8 mouse cellular contexts compared by ENCODE assay signal in genomic region chr17:15088166-15088565, GRCm38 (mm10). TPM values are rescaled to one million over a fixed set of nuclear protein-coding genes. Genes with fewer than 3 reads are reported as not detected.
DNase-seq lines count a peak whose midpoint lies in the region; ATAC-seq lines count a peak whose summit lies in the region.
"Had no signal": no experiment of that assay in that cellular context is flagged by ENCODE, and none has a peak within 500 bp of the region (broad histone marks: within the 10 kb centered on the region; RNA-seq: fewer than 3 reads in every experiment).

No protein-coding gene starts in this region.

- H3K4me1 ChIP-seq in forebrain, embryonic 16.5 days (replicated peaks; ENCODE audit: control insufficient read depth, insufficient read depth, low read length): peaks cover 15% of the 10 kb centered on the region
- H3K4me1 ChIP-seq in midbrain, embryonic 12.5 days: peaks cover 22% of the 10 kb centered on the region

- H3K4me2 ChIP-seq in forebrain, embryonic 16.5 days (ENCODE audit: low read length): no peak overlapping the region
- H3K4me2 ChIP-seq in midbrain, embryonic 12.5 days (replicated peaks): no peak overlapping the region
- H3K4me2 ChIP-seq: lung, embryonic 14.5 days had no signal

- WGBS in forebrain, embryonic 16.5 days: 26% methylated on average over 2 of the region's 2 CpGs
- 41% methylated on average over 2 of the region's 2 CpGs for WGBS in midbrain, embryonic 12.5 days

- no peaks in the 10 kb centered on the region for H3K27me3 ChIP-seq in forebrain, embryonic 16.5 days (replicated peaks; ENCODE audit: control insufficient read depth, insufficient read depth, low read length)
- peaks cover 4% of the 10 kb centered on the region; the same call in 1 of the 2 replicates for H3K27me3 ChIP-seq in midbrain, embryonic 12.5 days

- peak; percentile 32 for DNase-seq in 3T3-L1 (ENCODE audit: low read depth, low spot score)
- DNase-seq in A20 (ENCODE audit: low read depth, low spot score): peak; percentile 15
- no peak for DNase-seq in layer of hippocampus, adult 9-11 months
- DNase-seq in frontal cortex, postnatal 10 days (ENCODE audit: low spot score in 2 of 2): no peak
- no peak for DNase-seq in thymus, adult 18-20 months
- DNase-seq: lung, embryonic 14.5 days had no signal

- no peaks in the 10 kb centered on the region for H3K9me3 ChIP-seq in forebrain, embryonic 16.5 days (ENCODE audit: control insufficient read depth, low read length)
- H3K9me3 ChIP-seq in midbrain, embryonic 12.5 days: no peaks in the 10 kb centered on the region

- ATAC-seq in forebrain, embryonic 16.5 days: peak; percentile 45
- peak; percentile 47 for ATAC-seq in midbrain, embryonic 12.5 days (ENCODE audit: low FRiP score, low read depth)

- H3K36me3 ChIP-seq in forebrain, embryonic 16.5 days (ENCODE audit: control insufficient read depth, insufficient read depth): no peaks in the 10 kb centered on the region
- H3K36me3 ChIP-seq in midbrain, embryonic 12.5 days: no peaks in the 10 kb centered on the region

- no peak overlapping the region for H3K4me3 ChIP-seq in forebrain, embryonic 16.5 days (replicated peaks; ENCODE audit: low read length)
- no peak overlapping the region for H3K4me3 ChIP-seq in midbrain, embryonic 12.5 days

- no peak overlapping the region for H3K27ac ChIP-seq in forebrain, embryonic 16.5 days (ENCODE audit: low read length)
- peak overlapping the region; percentile 58 for H3K27ac ChIP-seq in midbrain, embryonic 12.5 days (replicated peaks)

- H3K9ac ChIP-seq in forebrain, embryonic 16.5 days (replicated peaks; ENCODE audit: low read depth, low read length): no peak overlapping the region
- no peak overlapping the region for H3K9ac ChIP-seq in midbrain, embryonic 12.5 days (replicated peaks)
- H3K9ac ChIP-seq: lung, embryonic 14.5 days had no signal

RNA-seq across cellular contexts. Expression of gene Gm3448, which starts 46.8 kb away (rescaled TPM):
- 5.1 TPM in 2 replicates for polyA plus RNA-seq in forebrain, embryonic 16.5 days (2015; fragmentation: Nextera tagmentation; extraction: Ambion mirVana)
- 6.4 and 6.5 TPM in 2 replicates for polyA plus RNA-seq in midbrain, embryonic 12.5 days (2016; fragmentation: Nextera tagmentation; extraction: Ambion mirVana)

RNA-seq across cellular contexts. Expression of gene Tcte3, which starts 46.9 kb away (rescaled TPM):
- not detected in 2 replicates for polyA plus RNA-seq in forebrain, embryonic 16.5 days (2015; fragmentation: Nextera tagmentation; extraction: Ambion mirVana)
- polyA plus RNA-seq in midbrain, embryonic 12.5 days (2016; fragmentation: Nextera tagmentation; extraction: Ambion mirVana): not detected in 2 replicates
- polyA plus RNA-seq: lung, embryonic 14.5 days had no signal

RNA-seq across cellular contexts. Expression of gene Ermard, which starts 47.2 kb away (rescaled TPM):
- 73.3 and 86.6 TPM in 2 replicates for polyA plus RNA-seq in forebrain, embryonic 16.5 days (2015; fragmentation: Nextera tagmentation; extraction: Ambion mirVana)
- 111 and 115 TPM in 2 replicates for polyA plus RNA-seq in midbrain, embryonic 12.5 days (2016; fragmentation: Nextera tagmentation; extraction: Ambion mirVana)

Comparison
In these comparisons a context has a peak if more than half of its experiments do, and no peak if none do; other contexts are left out.
1. DNase-seq: peak in 3T3-L1 (single experiment) and A20 (single experiment); none in layer of hippocampus, adult 9-11 months (single experiment), frontal cortex, postnatal 10 days (0 of 2) and thymus, adult 18-20 months (0 of 2).